Mouse (Mus musculus): ENCODE measurements around the gene Ap1b1.
A peak's percentile ranks its signal among the peaks of the same experiment; 100 is the strongest.
"Not testable (repeated sequence)": the region's sequence is repeated elsewhere in the genome, so short reads cannot be mapped to it uniquely, and the experiment has no call there.

The Ap1b1 gene

DNA sequence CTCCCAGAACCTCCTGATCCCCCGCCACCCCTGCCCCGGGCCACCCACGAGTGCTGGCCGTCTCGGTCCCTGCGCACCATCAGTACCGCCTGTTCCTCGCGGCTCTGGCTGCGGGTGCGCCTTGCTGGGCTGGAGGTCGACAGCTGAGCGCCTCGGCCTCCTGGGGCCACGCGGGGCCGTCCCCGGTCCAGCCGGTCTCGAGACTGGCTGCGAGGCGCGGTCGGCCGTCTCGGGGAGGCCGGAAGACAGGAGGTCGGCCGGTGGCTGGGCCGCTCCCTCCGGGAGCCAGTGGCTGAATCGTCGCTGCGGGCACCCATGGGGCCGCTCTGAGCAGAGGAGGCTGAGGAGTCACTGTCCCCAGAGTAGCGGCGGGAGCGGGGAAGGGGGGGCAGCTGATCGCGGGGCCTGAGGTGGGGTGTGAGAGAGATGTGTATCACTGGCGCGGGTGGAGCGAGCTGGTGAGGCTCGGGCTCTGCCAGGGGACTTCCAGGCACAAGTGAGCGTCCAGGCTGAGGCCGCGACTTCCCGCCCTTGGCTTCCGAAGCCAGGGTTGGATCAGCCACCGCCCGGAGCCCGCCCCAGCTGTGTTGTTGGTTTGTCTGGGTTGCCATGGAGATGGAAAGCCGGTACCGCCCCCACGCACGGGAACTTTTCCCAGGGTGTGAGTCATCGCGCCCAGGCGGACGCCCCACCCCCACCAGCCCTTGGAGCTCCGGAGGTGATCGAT lies 75.0 kb downstream of the Ap1b1 start:
- DNase-seq (ENCODE audit: low spot score in 2 of 2), result peak; percentile 31 to 35

- DNase-seq (ENCODE audit: low spot score in 2 of 2), result no peak
These were observed 75.7 kb downstream of the Ap1b1 start for GRCm38 (mm10) chr11:5062326-5062725.

DNA sequence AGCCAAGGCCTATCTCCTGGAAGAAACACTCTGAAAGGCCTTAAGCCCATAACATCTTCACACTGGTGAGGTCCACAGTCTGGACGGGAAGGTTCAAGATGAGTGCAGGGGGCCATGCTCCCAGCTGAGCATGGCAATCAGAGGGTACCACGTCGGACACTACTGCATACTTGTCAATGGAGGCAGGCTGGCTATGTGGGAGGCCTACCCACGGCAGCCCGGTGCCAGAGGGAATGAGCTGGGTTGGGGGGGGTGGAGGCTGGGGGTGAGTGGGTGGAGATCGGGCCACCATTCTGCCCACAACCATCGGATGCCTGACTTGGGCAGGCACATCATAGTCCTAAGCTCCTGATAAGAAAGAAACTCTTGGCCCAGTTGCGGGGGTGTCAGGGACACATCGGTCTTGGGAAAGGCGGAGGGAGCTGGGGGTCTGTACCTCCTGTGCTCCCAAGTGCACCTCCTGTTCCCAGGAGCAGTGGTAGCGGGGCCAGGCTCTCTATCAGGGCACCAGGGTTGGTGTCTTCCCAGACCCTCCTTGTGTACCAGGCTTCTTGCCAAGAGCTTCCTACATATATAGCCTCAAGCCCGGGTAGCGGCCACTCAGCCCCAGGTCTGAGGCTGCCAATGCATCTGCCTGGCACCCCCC lies 76.4 kb downstream of the Ap1b1 start:
- DNase-seq (ENCODE audit: low spot score in 2 of 2), result no peak

DNA sequence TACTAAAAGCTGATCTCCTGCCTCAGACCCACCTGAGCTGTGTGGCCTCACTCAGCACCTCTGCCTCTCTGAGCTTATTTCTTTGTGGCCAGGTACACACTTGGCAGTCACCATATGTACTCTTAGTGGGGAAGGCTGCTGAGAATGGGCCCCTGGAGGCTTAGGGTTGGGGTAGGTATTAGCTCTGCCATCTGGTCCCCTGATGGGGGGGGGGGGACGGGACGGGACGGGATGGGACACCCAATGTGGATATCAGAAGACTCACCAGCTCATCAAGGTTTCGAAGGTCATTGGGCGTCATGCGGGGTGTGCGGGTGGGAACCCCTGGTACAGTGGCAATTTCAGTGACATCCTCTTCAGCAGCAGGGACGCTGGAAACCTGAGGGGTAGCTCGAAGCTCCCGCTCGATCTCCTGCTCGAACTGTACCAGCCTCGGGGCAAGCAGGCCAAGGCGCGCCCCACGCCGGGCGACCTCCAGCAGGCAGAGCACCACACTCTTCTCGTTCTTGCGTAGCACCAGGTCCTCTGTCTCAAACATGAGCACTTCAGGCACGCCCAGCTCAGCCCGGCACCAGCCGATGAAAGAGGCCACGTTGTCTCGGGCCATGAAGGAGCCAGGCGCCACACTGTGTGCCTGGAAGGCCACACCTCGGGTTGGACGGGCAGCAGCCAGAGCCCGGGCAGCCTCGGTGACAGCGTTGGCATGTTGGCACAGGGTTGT lies 77.1 kb downstream of the Ap1b1 start:
- no peak for DNase-seq (ENCODE audit: low spot score in 2 of 2)

GRCm38 (mm10) chr11:5064282-5065055 lies 77.8 kb downstream of the Ap1b1 start:
- DNase-seq (ENCODE audit: low spot score in 2 of 2), result no peak

- peak in 1 of 2 experiments; percentile 45 for DNase-seq (ENCODE audit: low spot score in 2 of 2)
These were observed 78.6 kb downstream of the Ap1b1 start, which contains the start of gene Gas2l1 for GRCm38 (mm10) chr11:5065056-5065821. TSS of gene Gas2l1 (minus strand) at chr11:5065327.

- no peak for DNase-seq (ENCODE audit: low spot score in 2 of 2)
These were observed 80.4 kb downstream of the Ap1b1 start for GRCm38 (mm10) chr11:5067063-5067462.

- DNase-seq (ENCODE audit: low spot score in 2 of 2), result no peak
These were observed 81.7 kb downstream of the Ap1b1 start for GRCm38 (mm10) chr11:5068126-5068971.

DNA sequence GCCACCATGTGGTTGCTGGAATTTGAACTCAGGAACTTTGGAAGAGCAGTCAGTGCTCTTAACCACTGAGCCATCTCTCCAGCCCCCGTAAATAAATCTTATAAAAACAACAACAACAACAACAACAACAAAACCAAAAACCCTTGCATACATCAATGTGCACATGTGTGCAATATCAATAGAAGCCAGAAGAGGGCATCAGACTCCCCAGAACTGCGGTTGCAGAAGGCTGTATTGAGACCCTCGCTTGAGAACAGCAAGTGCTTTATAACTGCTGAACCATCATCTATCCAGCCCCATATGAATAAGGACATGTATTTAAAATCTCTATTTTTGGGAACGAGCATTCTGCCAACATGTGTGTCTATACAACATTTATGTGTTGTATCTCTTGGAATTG lies 88.3 kb downstream of the Ap1b1 start:
- peak in 1 of 2 experiments; percentile 53 for DNase-seq (ENCODE audit: low spot score in 2 of 2)

DNA sequence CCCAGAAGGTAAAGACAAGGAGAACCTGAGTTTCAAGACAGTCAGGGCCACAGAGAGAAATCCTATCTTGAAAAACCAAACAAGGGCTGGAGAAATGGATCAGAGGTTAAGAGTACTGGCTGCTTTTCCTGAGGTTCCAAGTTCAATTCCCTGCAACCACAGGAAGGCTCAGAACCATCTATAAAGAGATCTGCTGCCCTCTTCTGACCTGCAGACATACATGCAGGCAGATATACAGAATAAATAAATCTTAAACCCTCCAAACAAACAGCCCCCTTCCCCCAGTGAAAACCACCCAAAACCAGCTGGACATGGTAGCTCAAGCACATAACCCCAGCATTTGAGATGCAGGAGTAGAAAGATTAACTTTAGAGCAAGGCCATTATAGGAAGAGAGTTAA lies 89.1 kb downstream of the Ap1b1 start:
- no peak for DNase-seq (ENCODE audit: low spot score in 2 of 2)

DNA sequence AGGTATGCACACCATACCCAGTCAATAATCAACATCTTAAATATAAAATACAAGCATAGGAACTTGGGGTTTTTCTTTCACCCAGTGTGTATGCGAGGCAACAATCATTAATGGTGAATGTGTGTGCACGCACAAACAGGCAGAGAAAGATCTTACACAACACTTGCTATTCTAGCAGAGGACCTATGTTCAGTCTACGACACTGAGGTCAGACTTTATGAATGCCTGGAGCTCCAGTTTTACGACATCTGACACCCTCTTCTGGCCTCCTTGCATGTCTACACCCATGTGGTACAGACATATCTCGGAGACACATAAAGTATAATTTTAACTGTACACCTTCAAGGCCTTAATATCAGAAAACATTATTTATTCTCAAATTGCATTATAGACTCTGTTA lies 90.2 kb downstream of the Ap1b1 start:
- not testable (repeated sequence) for DNase-seq (ENCODE audit: low spot score in 2 of 2)

DNA sequence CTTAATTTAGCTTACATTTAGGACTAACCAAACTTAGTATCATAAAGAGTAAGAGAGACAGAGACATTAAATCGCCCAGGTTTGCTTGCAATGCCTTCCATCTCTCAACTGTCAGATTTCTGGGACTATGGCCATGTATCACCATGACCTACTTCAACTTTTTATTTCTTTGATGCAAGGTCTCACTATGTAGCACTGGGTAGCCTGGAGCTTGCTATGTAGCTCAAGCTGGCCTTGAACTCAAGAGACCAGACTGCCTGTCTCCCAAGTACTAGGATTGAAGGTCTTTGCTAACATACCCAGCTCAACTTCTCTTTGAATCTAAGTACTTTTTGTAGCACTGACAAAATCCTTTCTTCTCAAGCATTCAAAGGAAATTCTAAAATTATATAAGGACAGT lies 102.5 kb downstream of the Ap1b1 start:
- no peak for DNase-seq (ENCODE audit: low spot score in 2 of 2)

DNA sequence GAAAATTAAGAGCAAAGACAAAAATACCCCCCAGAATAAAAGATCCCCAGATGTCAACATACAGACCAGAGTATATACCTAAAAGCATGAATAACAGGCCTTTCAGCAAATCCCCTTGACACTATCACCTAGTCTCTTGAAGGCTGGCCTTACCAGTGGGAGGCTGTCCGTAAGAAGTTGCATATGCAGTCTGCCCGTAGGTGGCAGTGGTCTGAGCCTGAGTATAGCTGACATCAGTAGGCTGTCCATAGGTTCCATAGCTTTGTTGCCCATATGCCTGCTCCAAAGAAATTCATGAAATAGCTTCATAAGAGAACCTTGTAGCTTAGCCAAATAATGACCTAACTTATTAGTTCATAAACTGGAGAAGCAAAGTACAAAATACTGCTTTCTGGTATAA lies 105.1 kb downstream of the Ap1b1 start:
- DNase-seq (ENCODE audit: low spot score in 2 of 2), result no peak

Data from thymus, postnatal 10 days (tissue).